ENCODE assay signal across 22 mouse cellular contexts in genomic region chr11:75262181-75262580, GRCm38 (mm10).
DNase-seq lines count a peak whose midpoint lies in the region; ATAC-seq and TF ChIP-seq lines count a peak whose summit lies in the region.
"Had no signal": no experiment of that assay in that cellular context is flagged by ENCODE, and none has a peak within 500 bp of the region (broad histone marks: within the 10 kb centered on the region; RNA-seq: fewer than 3 reads in every experiment).

No protein-coding gene starts in this region.

- no peak overlapping the region for H3K9ac ChIP-seq in heart, embryonic 11.5 days (ENCODE audit: low read depth, low read length)
- no peak overlapping the region for H3K9ac ChIP-seq in intestine, embryonic 16.5 days (ENCODE audit: low read depth, low read length)
- no peak overlapping the region for H3K9ac ChIP-seq in intestine, embryonic 15.5 days
- no peak overlapping the region for H3K9ac ChIP-seq in stomach, embryonic 14.5 days (replicated peaks; ENCODE audit: low read depth, low read length)
- no peak overlapping the region for H3K9ac ChIP-seq in stomach, postnatal 0 days (ENCODE audit: low read length)
- H3K9ac ChIP-seq: embryonic facial prominence, embryonic 15.5 days; limb, embryonic 15.5 days; liver, embryonic 15.5 days had no signal

- peak overlapping the region; percentile 52 for H3K27ac ChIP-seq in heart, embryonic 10.5 days
- no peak overlapping the region for H3K27ac ChIP-seq in heart, embryonic 11.5 days (ENCODE audit: low read depth, low read length)
- H3K27ac ChIP-seq in intestine, embryonic 16.5 days (ENCODE audit: low read length): 0 out of 2 replicates have a peak overlapping the region, but pooled peaks have one; percentile 40
- H3K27ac ChIP-seq in intestine, embryonic 15.5 days: no peak overlapping the region
- peak overlapping the region; percentile 79; the same call in 1 of the 2 replicates for H3K27ac ChIP-seq in stomach, embryonic 14.5 days (ENCODE audit: low read length)
- no peak overlapping the region for H3K27ac ChIP-seq in stomach, postnatal 0 days (replicated peaks)
- H3K27ac ChIP-seq: embryonic facial prominence, embryonic 15.5 days; limb, embryonic 15.5 days; liver, embryonic 15.5 days; macrophage had no signal

- H3K4me2 ChIP-seq in heart, embryonic 11.5 days: no peak overlapping the region
- no peak overlapping the region for H3K4me2 ChIP-seq in intestine, embryonic 16.5 days (ENCODE audit: low read depth, low read length)
- H3K4me2 ChIP-seq in intestine, embryonic 15.5 days (replicated peaks): no peak overlapping the region
- no peak overlapping the region for H3K4me2 ChIP-seq in stomach, embryonic 14.5 days (replicated peaks; ENCODE audit: low read depth, low read length)
- H3K4me2 ChIP-seq in stomach, postnatal 0 days (replicated peaks; ENCODE audit: low read depth): no peak overlapping the region
- H3K4me2 ChIP-seq: embryonic facial prominence, embryonic 15.5 days; limb, embryonic 15.5 days; liver, embryonic 15.5 days; midbrain, embryonic 11.5 days had no signal

- H3K36me3 ChIP-seq in heart, embryonic 10.5 days: peaks cover 15% of the 10 kb centered on the region; the same call in 1 of the 2 replicates
- no peaks in the 10 kb centered on the region for H3K36me3 ChIP-seq in heart, embryonic 11.5 days (ENCODE audit: control insufficient read depth, insufficient read depth, low read length)
- H3K36me3 ChIP-seq in intestine, embryonic 16.5 days (ENCODE audit: control insufficient read depth, insufficient read depth, low read length): no peaks in the 10 kb centered on the region
- no peaks in the 10 kb centered on the region for H3K36me3 ChIP-seq in intestine, embryonic 15.5 days
- H3K36me3 ChIP-seq in stomach, embryonic 14.5 days (ENCODE audit: control insufficient read depth, insufficient read depth, low read length): no peaks in the 10 kb centered on the region
- no peaks in the 10 kb centered on the region for H3K36me3 ChIP-seq in stomach, postnatal 0 days (ENCODE audit: control insufficient read depth, insufficient read depth, low read length)
- H3K36me3 ChIP-seq: embryonic facial prominence, embryonic 15.5 days; limb, embryonic 15.5 days; liver, embryonic 15.5 days had no signal

- H3K9me3 ChIP-seq in heart, embryonic 10.5 days: no peaks in the 10 kb centered on the region
- no peaks in the 10 kb centered on the region for H3K9me3 ChIP-seq in heart, embryonic 11.5 days (replicated peaks; ENCODE audit: control insufficient read depth, low read length)
- H3K9me3 ChIP-seq in intestine, embryonic 16.5 days (ENCODE audit: control insufficient read depth, low read length): no peaks in the 10 kb centered on the region
- H3K9me3 ChIP-seq in intestine, embryonic 15.5 days: no peaks in the 10 kb centered on the region
- H3K9me3 ChIP-seq in stomach, embryonic 14.5 days (ENCODE audit: control insufficient read depth, low read depth, low read length): no peaks in the 10 kb centered on the region
- no peaks in the 10 kb centered on the region for H3K9me3 ChIP-seq in stomach, postnatal 0 days (ENCODE audit: control insufficient read depth, low read length)
- H3K9me3 ChIP-seq: embryonic facial prominence, embryonic 15.5 days; limb, embryonic 15.5 days; liver, embryonic 15.5 days had no signal

- ATAC-seq in heart, embryonic 11.5 days (replicated peaks; ENCODE audit: insufficient number of reproducible peaks, low FRiP score, low TSS enrichment): no peak
- no peak for ATAC-seq in intestine, embryonic 16.5 days
- no peak for ATAC-seq in intestine, embryonic 15.5 days
- no peak for ATAC-seq in stomach, embryonic 14.5 days (ENCODE audit: insufficient number of reproducible peaks, insufficient read depth, low FRiP score, low read depth)
- ATAC-seq in stomach, postnatal 0 days (ENCODE audit: low FRiP score, low TSS enrichment): no peak
- ATAC-seq: CD4-positive, CD25-positive, alpha-beta regulatory T cell, adult 4 months; Patski had no signal

- TF ChIP-seq CTCF in stomach, postnatal 0 days (IDR thresholded peaks at IDR 0.05; ENCODE audit: low read depth): no peak

- WGBS in heart, embryonic 10.5 days: 71% methylated on average over 3 of the region's 3 CpGs
- 81% methylated on average over 3 of the region's 3 CpGs for WGBS in heart, embryonic 11.5 days (ENCODE audit: insufficient replicate concordance)
- 66% methylated on average over 3 of the region's 3 CpGs for WGBS in intestine, embryonic 16.5 days
- WGBS in intestine, embryonic 15.5 days: 76% methylated on average over 3 of the region's 3 CpGs
- WGBS in stomach, embryonic 14.5 days: 67% methylated on average over 3 of the region's 3 CpGs
- 63% methylated on average over 3 of the region's 3 CpGs for WGBS in stomach, postnatal 0 days

- no peaks in the 10 kb centered on the region for H3K27me3 ChIP-seq in heart, embryonic 10.5 days (ENCODE audit: insufficient read depth, poor library complexity, severe bottlenecking)
- H3K27me3 ChIP-seq in heart, embryonic 11.5 days (ENCODE audit: control insufficient read depth, insufficient read depth, low read length): no peaks in the 10 kb centered on the region
- no peaks in the 10 kb centered on the region for H3K27me3 ChIP-seq in intestine, embryonic 16.5 days (replicated peaks; ENCODE audit: control insufficient read depth, insufficient read depth, low read length)
- H3K27me3 ChIP-seq in intestine, embryonic 15.5 days (replicated peaks): no peaks in the 10 kb centered on the region
- no peaks in the 10 kb centered on the region for H3K27me3 ChIP-seq in stomach, embryonic 14.5 days (ENCODE audit: control insufficient read depth, insufficient read depth, low read length)
- H3K27me3 ChIP-seq in stomach, postnatal 0 days (ENCODE audit: control insufficient read depth, insufficient read depth, low read length): no peaks in the 10 kb centered on the region
- H3K27me3 ChIP-seq: embryonic facial prominence, embryonic 15.5 days; limb, embryonic 15.5 days; liver, embryonic 15.5 days; Patski had no signal

- peak; percentile 62 for DNase-seq in adrenal gland, adult 2 months
- DNase-seq in adrenal gland, postnatal 4 days (ENCODE audit: low spot score in 2 of 2): no peak
- no peak for DNase-seq in heart, embryonic 10.5 days (ENCODE audit: low spot score)
- DNase-seq in stomach, postnatal 0 days (ENCODE audit: low spot score): no peak
- DNase-seq: cerebellum, postnatal 10 days; gastrocnemius, postnatal 10 days; heart, postnatal 10 days; right cerebral cortex, postnatal 14 days; spleen, adult 18-20 months; thymus, adult 18-20 months; thymus, postnatal 4 days had no signal

- peaks cover 84% of the 10 kb centered on the region for H3K4me1 ChIP-seq in heart, embryonic 10.5 days
- peaks cover 34% of the 10 kb centered on the region for H3K4me1 ChIP-seq in heart, embryonic 11.5 days (ENCODE audit: control insufficient read depth, insufficient read depth, low read length)
- peaks cover 15% of the 10 kb centered on the region for H3K4me1 ChIP-seq in intestine, embryonic 16.5 days (ENCODE audit: control insufficient read depth, insufficient read depth, low read length)
- peaks cover 17% of the 10 kb centered on the region for H3K4me1 ChIP-seq in intestine, embryonic 15.5 days (replicated peaks)
- H3K4me1 ChIP-seq in stomach, embryonic 14.5 days (ENCODE audit: control insufficient read depth, insufficient read depth, low read length): peaks cover 20% of the 10 kb centered on the region
- H3K4me1 ChIP-seq in stomach, postnatal 0 days (replicated peaks; ENCODE audit: control insufficient read depth, insufficient read depth): no peaks in the 10 kb centered on the region

- H3K4me3 ChIP-seq in heart, embryonic 10.5 days: no peak overlapping the region
- H3K4me3 ChIP-seq in heart, embryonic 11.5 days (ENCODE audit: low read depth, low read length): no peak overlapping the region
- H3K4me3 ChIP-seq in intestine, embryonic 16.5 days (ENCODE audit: low read length): no peak overlapping the region
- H3K4me3 ChIP-seq in intestine, embryonic 15.5 days (replicated peaks): no peak overlapping the region
- no peak overlapping the region for H3K4me3 ChIP-seq in stomach, embryonic 14.5 days (ENCODE audit: low read depth, low read length)
- H3K4me3 ChIP-seq in stomach, postnatal 0 days (ENCODE audit: low read depth, low read length): no peak overlapping the region
- H3K4me3 ChIP-seq: embryonic facial prominence, embryonic 15.5 days; limb, embryonic 15.5 days; liver, embryonic 15.5 days had no signal

- TF ChIP-seq EP300 in stomach, postnatal 0 days (optimal IDR thresholded peaks at IDR 0.05): no peak

Comparison
In these comparisons a context has a peak if more than half of its experiments do, and no peak if none do; other contexts are left out.
1. H3K27ac ChIP-seq: peak in heart, embryonic 10.5 days (single experiment), intestine, embryonic 16.5 days (single experiment) and stomach, embryonic 14.5 days (single experiment); none in heart, embryonic 11.5 days (single experiment), intestine, embryonic 15.5 days (single experiment) and stomach, postnatal 0 days (single experiment).